Mouse (Mus musculus) cerebellum, postnatal 14 days (tissue): Measurements from ENCODE around the gene Nagk.
"Not testable (repeated sequence)": the region's sequence is repeated elsewhere in the genome, so short reads cannot be mapped to it uniquely, and the experiment has no call there.

Experiments used
- DNase-seq, 2 experiments: peaks; one replicate each; pipeline ENCODE4 v3.0.0; 2021; ENCODE audit warnings: mixed read lengths in 2 of 2

The Nagk gene

DNA sequence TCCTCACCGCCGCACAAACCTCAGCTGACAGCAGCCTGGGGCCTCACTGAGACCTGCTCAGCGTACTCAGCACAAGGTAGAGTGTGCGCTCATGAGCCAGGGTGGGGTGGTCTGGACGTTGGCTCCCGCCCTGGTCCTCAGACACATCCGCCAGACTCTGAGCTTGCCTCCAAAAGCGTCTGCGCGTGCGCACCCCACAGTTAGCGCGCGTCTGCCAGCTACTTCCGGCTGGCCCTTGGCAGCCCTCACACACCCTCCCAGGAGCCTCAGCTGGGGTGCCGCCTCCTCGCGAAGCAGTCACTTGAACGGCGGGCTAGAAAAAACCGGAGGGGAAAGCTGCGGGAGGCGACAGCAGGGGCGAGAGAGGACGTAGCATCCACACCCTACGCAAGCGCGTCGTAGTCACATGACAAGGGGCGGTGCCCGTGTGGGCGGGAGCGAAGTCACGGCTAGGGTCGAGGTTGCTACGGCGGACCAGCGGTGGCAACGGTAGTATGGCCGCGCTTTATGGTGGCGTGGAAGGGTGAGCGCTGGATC lies at the start of gene Nagk:
TSS of gene Nagk (plus strand) at position 223 of the 537 bp plus-strand sequence.
- peak; percentile 94 for DNase-seq

DNA sequence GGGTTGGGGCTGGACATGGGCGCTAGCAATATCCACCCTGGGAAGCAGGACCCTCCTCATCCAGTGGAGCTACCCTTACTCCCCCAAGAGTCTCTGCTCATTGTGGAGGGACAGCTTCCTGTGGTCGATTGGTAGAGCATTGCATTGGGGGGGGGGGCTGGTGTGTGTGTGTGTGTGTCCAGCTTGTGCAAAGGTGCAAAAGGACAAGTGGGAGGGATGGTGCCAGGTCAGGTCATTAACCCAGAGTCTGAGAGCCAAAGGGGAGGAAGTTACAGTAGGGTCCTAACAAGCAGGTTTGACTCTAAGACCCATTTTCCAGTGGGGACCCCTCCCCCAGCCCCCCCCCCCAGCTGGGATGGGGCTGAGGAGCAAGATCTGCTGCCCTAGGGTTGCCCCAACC lies 49.3 kb upstream of the Nagk start:
- DNase-seq = no peak

DNA sequence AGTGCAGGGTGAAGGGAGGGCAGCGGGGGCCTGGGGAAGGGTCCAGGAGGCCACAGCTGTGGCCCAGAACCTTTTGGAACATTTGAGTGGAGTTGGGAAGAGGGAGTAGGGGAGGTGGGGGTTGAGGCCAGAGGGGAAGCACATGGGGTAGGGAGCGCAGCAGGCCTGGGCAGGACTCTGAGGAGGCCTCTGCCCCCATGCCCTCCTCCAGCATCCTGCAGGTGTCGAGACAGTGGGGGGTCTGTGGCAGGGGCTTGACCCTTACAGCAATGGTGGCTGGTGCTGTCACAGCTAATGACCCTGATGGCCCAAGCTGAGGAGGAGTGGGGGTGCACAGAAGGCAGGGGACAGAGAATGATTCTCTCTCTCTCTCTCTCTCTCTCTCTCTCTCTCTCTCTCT lies 45.5 kb upstream of the Nagk start:
- DNase-seq = no peak

DNA sequence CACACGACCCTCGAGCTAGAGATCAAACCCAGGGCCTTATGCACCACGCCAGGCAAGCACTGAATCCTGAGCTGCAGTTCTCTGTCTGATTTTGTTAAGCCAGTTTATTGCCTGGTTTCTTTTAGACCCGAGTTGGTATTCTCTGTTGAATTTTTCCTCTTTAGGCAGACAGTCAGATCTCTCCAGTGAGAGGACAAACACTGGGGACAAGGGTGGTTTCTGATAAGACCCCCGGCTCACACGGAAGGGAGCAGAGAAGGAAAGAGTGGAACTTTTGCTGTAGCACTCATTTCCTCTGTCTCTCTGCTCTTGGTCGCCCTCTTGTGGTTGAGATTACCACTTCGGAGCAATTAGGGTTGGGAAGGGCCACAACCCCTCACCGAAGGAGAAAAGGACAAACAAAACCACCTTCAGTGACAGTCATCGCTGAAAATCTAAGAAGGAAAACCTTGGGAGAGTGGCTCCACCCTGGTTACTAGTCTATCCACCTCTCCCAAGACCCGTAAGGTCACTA lies 44.6 kb upstream of the Nagk start:
- DNase-seq = peak; percentile 75 to 87

DNA sequence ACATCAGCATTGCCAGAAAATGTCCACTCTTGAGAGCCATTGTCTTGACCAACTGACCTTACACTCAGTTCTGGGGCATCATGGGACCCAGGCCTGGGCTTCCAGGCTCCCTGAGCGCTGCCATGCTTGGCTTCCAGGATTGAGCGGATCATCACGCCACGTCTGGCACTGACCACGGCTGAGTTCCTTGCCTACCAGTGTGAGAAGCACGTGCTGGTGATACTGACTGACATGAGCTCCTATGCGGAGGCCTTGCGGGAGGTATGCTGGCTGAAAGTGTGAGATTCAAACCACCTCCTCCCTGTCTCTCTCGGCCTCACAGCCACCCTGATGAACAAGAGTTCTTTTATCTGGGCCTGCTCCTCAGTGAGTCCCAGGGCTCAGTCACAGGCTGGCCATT lies 38.7 kb upstream of the Nagk start:
- DNase-seq = no peak

DNA sequence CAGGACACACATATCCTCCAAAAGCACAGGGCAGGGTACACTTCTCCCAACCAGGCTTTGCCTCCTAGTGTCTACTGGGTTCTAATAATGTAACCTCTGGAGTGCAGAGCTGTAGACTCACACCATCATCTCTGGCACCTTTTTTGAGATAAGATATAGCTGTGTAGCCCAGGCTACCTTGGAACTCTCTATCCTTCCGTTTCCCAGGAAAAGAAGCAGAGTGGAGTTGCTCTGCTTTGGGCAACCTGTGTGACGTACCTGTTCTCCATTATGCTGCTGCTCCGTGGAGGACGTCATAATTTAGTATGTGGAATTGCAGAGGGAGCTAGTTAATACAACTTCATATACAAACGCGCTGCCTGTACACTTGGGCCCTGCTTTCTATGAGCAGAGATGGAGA lies 32.4 kb upstream of the Nagk start, which contains the start of gene Ankrd53:
TSS of gene Ankrd53 (plus strand) at position 301 of the 400 bp plus-strand sequence.
- no peak for DNase-seq

DNA sequence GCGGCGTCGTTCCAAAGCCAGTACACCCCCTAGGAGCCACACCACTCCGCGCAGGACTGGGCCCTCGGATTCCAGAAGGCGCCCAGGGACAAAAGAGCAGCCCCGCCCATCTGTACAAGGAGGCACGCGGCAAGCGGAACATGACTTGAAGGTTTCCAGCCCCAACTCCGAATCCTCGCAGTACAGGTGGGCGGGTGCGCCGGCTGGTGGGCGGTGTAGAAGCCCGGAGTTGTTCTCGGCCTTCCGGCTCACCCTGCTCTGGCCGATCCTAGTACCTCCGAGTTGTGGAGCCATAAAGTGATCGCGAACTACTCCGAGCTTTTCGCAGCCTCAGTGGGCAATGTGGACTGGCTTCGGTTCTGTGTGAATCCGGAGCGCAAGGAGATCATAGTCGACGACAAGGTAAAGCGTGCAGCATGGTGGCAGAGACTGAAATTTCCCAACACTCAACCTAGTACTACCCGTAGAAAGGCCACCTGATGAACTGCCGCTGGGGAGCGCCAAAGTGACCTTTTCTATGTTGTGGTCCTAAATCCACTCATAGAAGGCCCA lies 31.8 kb upstream of the Nagk start:
- DNase-seq = no peak

DNA sequence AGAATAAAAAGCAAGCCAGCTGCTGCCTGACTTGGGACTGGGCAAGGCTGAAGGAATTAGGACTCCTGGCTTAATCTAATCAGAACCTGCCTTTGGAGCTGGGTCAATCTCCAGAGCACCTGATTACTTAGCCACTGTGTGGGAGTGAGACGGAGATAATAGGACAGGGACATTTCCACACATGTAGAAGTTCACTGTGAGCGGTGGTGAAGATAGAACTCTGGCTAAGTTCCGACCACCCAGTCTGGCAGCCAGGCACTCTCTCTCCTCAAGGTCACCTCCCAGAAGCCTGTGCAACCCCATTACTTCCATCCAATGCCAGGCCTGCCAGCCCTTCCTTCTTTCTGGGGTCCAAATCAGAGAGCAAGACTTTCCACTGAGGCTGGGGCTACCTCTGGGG lies 27.8 kb upstream of the Nagk start:
- no peak for DNase-seq

DNA sequence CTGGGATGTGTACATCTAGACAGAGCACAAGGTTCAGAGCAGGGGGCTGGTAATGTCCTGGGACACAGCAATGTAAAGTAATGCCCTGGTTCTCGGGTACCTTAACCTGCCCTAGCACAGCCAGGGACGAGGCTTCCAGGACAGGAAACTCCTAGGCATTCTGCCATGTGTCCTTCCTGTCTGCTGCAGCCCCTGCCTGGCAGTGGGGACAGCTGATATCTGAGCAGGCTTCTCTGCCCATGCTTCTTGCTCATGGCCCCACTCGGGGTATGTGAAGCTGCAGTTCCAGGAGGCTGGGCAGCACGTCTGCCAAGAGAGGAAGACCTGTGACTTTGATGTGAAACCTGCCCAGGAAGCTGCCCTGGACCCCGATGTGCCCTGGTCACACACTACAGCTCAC lies 26.3 kb upstream of the Nagk start:
- DNase-seq = no peak

DNA sequence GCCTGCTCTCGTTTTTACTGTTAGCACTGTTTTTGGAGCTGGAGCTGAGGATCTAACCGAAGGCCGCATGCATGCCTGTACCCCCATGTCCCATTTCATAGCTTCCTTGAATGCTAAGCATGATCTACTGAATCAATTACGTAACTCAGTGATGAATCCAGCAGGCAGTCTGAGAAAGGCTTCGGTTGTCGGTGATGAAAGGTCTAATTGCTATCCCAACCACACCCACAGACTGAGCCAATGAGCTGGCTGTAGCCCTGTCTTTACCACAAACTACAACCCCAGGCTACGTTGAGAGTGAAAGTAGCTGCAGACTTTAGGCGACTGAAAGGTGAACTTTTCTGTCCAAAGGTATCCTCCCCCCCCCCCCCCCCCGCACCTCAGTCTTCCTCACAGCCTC lies 20.7 kb upstream of the Nagk start:
- DNase-seq = no peak

DNA sequence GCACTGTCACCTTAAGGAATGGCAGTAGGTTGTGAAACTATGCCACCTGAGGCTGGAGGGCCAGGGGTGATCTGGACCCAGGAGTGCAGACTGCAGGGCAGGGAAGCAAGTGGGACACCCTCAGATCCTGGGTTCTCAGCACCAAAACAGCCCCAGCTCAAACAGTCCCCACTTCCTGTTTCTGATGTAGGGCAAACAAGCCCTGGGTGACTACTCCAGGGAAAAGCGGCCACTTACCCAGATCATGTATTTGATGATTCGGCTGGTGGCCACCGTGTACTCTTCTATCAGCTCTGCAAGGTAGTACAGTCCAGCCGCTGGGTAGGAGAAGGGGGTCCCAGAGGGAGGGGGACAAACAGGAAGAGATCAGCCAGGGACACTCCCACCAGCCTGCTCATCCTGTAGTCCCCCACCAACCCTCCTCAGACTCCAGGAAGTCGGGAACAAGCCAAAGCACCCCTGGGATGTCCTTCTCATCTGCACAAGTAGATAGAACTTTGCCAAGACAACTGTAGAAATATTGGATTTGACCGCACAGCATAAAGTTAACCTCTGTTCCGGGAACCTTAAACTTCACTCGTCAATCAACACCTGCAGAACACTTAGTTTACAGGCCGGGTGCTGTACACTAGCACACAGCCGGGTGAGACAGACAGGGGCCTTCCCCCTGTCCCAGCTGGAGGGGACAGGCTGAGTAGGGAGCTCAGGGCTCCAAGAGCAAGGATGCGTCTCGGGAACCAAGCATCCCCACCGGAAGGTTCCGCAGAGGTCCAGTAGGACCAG lies 19.8 kb upstream of the Nagk start:
- peak; percentile 34 to 36 for DNase-seq

DNA sequence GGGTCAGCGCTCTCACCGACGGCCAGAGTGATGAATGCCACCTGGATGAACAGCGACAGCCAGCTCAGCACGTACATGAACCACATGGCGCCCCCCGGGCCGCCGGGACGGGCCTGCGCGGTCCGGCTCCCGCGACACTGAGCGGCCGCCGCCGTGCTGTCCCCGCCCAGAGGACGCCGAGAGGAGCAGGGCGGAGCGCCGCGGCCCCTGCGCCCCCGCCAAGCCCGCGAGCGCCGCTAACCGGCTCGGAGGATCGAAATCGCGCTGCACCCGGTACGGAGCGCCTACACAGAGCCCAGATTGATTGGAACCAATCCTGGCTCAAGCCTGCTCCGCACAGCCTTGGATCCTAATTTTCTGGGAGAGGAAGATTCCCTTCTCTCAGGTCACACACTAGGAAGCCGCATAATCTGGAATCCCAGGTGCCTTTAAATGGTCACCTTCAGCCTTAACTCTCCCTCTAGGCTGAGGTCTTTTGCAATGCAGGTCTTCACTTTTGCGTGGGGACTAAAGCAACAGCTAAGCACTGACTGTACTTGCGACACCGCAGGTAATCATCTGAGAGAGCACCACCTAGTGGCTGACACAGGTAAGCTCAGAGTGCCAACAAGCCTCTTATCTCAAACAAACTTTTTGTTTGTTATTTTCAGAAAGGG lies 19.0 kb upstream of the Nagk start, which contains the start of gene Tex261:
TSS of gene Tex261 (minus strand) at position 176 of the 656 bp plus-strand sequence.
- DNase-seq = peak; percentile 92 to 94

DNA sequence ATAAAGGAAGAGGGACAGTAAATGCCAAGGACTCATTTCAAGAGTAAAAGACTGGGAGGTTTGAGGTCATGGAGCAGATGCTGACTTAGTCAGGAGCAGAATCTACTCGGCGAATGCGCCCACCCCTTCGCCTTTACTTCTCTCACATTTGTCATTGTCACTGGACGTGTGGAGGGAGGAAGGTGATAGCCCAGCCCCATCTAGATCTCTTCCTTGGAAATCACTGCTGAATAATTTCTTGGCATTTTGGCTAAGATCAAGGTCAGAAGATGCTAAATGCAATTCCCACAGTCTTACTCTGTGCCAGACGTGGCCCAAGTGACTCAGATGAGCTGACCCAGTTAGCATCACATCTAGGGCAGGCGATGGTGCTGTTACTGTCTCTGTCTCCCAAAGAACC lies 16.5 kb upstream of the Nagk start:
- no peak for DNase-seq

DNA sequence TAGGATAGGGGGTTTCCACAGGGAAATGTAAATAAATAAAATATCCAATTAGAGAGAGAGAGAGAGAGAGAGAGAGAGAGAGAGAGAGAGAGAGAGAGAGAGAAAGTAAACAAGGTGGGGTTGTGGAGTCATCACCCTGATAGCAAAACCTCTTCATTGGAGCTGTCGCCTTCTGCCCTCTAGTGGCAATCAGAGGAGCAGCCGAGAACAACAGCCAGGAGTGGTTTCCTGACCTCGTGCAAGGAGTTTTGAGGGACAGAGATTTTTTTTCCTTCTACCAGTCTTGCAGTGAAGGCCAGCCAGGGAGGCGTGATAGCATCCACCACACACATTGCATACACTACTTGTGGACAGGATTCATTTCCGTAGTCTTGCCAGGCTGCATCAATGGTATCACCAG lies 15.8 kb upstream of the Nagk start:
- DNase-seq = peak; percentile 66 to 70

DNA sequence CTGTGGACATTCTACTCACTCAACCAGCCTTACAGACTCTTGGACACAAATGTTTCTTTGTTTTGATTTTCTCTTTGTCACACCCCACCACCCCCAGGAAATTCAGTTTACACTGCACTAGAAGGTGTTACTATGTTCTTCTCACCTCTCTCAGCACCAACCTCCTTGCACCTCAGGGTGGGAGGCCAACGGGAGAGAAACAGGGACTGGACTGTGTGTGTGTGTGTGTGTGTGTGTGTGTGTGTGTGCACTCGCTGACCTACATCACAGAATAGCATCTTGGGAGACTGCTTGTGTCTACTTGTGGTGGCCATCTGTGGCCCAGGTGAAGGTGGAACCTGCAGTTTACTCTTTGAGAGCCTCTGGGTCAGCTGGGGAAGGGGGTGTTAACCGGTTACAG lies 8.4 kb upstream of the Nagk start:
- no peak for DNase-seq

DNA sequence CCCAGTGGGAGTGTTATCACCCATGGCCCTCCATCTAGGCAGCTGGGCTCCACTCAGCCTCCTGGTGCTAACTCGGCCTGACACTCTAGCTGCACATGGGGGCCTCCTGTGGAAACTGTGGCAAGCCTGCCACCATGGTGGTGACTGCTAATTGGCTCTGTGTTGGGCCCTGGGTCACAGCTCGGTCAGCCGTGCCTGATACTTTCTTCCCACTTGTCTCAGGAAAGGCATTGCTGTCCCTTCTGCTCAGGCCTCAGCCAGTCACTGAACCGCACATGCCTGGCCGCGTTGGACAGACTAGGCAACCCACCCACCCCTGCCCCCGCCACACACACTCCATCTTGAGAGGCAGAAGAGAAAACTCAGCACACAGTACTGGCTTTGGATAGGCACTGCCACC lies 6.2 kb upstream of the Nagk start:
- no peak for DNase-seq

DNA sequence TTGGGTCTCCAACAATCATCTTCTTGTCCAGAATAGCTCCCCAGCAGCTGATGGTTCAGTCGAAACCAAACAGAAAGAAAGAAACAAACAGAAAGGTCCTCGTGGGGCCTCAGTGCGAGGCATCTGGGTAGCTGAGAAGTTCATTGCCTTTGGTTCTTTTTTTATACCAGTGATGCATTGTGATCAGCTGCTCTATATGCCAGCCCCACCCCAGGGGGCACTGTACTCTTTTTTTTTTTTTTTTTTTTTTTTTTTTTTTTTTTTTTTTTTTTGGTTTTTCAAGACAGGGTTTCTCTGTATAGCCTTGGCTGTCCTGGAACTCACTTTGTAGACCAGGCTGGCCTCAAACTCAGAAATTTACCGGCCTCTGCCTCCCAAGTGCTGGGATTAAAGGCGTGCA lies 4.2 kb upstream of the Nagk start:
- DNase-seq = not testable (repeated sequence)

DNA sequence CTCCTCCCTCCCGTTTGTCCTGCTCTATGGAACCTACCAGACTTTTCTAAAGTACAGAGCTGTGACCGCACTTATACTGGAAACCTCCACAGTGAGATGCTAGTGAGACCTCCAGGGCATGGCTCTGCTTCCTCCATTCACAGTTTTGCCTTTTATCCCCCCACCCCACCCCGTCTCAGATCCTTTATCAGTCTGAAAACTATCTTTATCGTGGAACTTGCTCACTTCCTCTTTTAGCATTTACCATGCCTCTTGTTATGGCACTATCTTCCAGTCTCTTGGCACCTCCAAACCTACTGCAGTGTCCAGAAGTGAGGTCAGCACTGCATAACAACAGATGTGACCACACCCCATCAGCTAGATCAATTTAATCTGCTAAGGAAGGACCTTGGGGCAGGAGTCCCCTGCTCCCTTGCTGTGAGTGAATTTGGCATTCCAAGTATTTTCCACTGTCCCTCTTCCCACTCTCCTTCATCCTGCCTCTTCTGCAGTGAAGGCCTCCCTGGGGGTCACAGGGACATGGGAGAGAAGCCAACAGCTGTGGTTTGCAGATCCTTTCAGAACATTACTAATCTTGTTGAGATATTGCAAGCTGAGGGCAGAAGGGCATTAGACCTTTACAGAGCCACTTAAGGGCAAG lies 3.4 kb upstream of the Nagk start:
- no peak for DNase-seq

DNA sequence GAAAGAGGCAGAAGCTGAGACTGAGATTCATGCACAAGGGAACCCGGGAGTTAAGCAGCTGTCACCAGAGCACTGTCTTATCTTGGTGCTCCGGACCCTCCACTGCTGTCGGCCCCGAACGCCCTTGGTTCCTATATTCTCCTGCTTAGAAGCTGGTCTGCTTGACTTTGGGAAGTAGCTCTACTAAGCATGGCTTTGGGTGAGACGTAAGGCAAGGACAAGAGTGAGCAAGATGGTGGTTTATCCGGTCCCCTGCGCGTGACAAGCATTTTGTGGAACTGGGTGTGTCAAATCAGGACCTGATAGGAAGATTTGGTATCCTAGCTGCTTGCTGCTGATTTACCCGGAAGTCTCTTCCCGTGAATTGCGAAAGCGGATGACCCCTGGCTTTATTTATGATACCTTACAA lies 714 bp downstream of the Nagk start:
- DNase-seq = no peak

DNA sequence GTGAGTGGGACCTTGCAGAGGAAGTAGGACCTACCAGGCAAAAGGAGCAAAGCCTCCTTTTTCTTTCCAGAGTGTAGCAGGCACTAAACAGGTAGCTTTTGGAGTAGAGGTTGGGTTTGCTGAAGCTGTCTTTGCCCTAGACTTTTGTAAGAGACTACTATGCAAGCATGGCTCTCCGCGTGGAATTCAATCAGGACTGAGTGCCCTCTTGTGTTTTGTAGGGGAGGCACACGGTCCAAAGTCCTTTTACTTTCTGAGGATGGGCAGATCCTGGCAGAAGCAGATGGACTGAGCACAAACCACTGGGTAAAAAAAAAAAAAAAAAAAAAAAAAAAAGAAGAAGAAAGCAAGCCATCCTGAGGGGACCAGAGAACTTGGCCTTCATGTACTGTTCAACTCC lies 1.9 kb downstream of the Nagk start:
- no peak for DNase-seq

DNA sequence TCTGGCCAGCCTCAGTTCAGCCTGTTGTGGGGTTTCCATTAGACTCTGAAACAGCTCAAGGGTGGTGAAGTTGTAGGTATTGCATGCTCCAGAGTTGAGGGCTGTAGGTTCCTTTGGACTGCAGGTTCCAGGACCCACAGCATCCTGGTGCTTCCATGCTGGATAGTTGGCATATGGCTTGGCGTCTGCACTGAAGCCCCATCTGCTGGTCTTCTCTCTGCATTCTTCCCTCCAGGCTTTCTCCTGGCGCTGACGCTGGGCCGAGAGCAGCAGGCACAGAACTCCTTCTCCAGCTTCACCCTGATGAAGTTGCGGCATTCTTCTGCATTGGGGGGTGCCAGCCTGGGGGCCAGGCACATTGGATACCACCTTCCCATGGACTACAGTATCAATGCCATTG lies 7.3 kb downstream of the Nagk start:
- peak in 1 of 2 experiments; percentile 33 for DNase-seq

DNA sequence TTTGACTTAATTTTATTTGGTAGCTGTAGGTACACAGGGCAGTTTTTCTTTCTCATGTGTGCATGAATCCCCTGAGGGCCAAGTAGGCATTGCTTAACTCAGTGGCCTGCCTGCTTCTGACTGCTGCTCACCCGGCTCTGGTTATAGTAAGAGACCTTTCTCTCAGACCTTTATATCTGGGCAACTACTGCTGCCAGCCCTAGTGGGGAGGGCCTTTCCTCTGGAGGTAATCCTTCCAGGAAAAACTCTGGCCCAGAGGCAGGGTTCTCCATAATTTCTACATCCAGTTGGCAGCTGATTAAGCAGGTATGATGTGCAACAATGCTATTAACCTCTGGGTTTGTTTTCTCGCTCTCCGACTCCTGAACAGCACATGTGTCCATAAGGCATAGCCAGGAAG lies 8.1 kb downstream of the Nagk start:
- no peak for DNase-seq

DNA sequence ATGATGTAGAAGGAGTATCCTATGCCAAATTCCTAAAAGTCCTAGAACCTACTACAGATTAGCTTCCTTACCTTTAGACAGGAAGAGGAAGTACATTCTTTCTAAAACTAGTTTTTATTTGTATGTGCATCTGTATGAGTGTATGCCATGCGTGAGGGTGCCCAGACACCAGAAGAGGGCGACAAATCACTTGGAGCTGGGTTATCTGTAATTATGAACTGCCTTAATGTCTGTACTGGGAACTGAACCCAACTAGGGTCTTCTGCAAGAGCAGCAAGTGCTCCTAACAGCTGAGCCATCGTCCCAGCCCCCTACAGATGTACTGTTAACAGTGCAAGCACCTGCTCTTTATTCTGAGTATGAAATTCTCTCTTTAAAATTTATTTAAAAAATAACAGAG lies 21.0 kb downstream of the Nagk start:
- DNase-seq = no peak
